Mouse (Mus musculus) liver, embryonic 15.5 days (tissue): ENCODE results near the gene Cd24a. TPM values are rescaled to one million over a fixed set of nuclear protein-coding genes. Genes with fewer than 3 reads are reported as not detected.

Source experiments
- ATAC-seq: fragments of 200-750 bp; cut with Nextera tagmentation; 2 replicates; pipeline ENCODE4 v1.8.0; 2017; ENCODE audit warnings: moderate number of reproducible peaks, mild to moderate bottlenecking, moderate library complexity; ENCODE audit not compliant: insufficient read depth
- H3K27ac ChIP-seq: fragments of 300-500 bp; sonication (generic); replicated peaks from 2 replicates; pipeline ENCODE4 v1.5.1; 2015; ENCODE audit warnings: mild to moderate bottlenecking, inconsistent platforms
- H3K27me3 ChIP-seq: fragments of 300-500 bp; sonication (generic); 2 replicates; pipeline ENCODE4 v1.6.1; 2015; ENCODE audit warnings: mild to moderate bottlenecking, inconsistent platforms
- H3K36me3 ChIP-seq: fragments of 300-500 bp; sonication (generic); replicated peaks from 2 replicates; pipeline ENCODE4 v1.6.1; 2015; ENCODE audit warnings: moderate library complexity, mild to moderate bottlenecking, inconsistent platforms
- H3K4me1 ChIP-seq: fragments of 300-500 bp; sonication (generic); replicated peaks from 2 replicates; pipeline ENCODE4 v1.6.1; 2015; ENCODE audit warnings: inconsistent platforms
- H3K4me2 ChIP-seq: fragments of 300-500 bp; sonication (generic); 2 replicates; pipeline ENCODE4 v1.6.1; 2015; ENCODE audit warnings: moderate library complexity, mild to moderate bottlenecking, inconsistent platforms
- H3K4me3 ChIP-seq: fragments of 300-500 bp; sonication (generic); replicated peaks from 2 replicates; pipeline ENCODE4 v1.5.1; 2015; ENCODE audit warnings: mild to moderate bottlenecking, inconsistent platforms
- H3K9ac ChIP-seq: fragments of 300-500 bp; sonication (generic); 2 replicates; pipeline ENCODE4 v1.6.1; 2015; ENCODE audit warnings: moderate library complexity, mild to moderate bottlenecking, inconsistent platforms
- H3K9me3 ChIP-seq: fragments of 300-500 bp; sonication (generic); replicated peaks from 2 replicates; pipeline ENCODE4 v1.6.1; 2016; ENCODE audit warnings: inconsistent platforms
- WGBS: fragments of 180-500 bp; shearing (Covaris S2); methylation state at CpG from one replicate; pipeline ENCODE4 v1.1.7; 2015; ENCODE audit warnings: mixed read lengths; ENCODE audit not compliant: insufficient replicate concordance; 5-methylcytosine and 5-hydroxymethylcytosine counted together
- polyA plus RNA-seq: library from polyadenylated mRNA; unstranded; fragments of >200 nt; fragmentation: Nextera tagmentation; extraction: Ambion mirVana; gene quantifications from 2 replicates; pipeline ENCODE4 v1.2.1, GENCODE M21; 2015

Cd24a gene
- polyA plus RNA-seq, 1 experiment from 2014 or later, result 960 TPM

- WGBS, result 19% methylated on average over 3 of the region's 3 CpGs
- peaks cover 61% of the 10 kb centered on the region for H3K36me3 ChIP-seq
- peaks cover 54% of the 10 kb centered on the region for H3K4me1 ChIP-seq
- peak overlapping the region; percentile 97 for H3K9ac ChIP-seq
- peak overlapping the region; percentile 82 for H3K4me3 ChIP-seq
- no peak for ATAC-seq
- peak overlapping the region; percentile 99 for H3K27ac ChIP-seq
- no peaks in the 10 kb centered on the region for H3K9me3 ChIP-seq
- H3K4me2 ChIP-seq, result peak overlapping the region; percentile 62
- peaks cover 6% of the 10 kb centered on the region; the same call in 1 of the 2 replicates for H3K27me3 ChIP-seq
These were observed 3.2 kb downstream of the Cd24a start for GRCm38 (mm10) chr10:43581260-43581659.

GRCm38 (mm10) chr10:43584538-43584937, 6.5 kb downstream of the Cd24a start:
- no peak overlapping the region for H3K4me3 ChIP-seq
- no peak for ATAC-seq
- peaks cover 2% of the 10 kb centered on the region; the same call in 1 of the 2 replicates for H3K27me3 ChIP-seq
- H3K4me2 ChIP-seq, result no peak overlapping the region
- no peaks in the 10 kb centered on the region for H3K9me3 ChIP-seq
- WGBS, result 88% methylated on average over 4 of the region's 4 CpGs
- peaks cover 58% of the 10 kb centered on the region for H3K4me1 ChIP-seq
- H3K9ac ChIP-seq, result no peak overlapping the region
- peak overlapping the region; percentile 79 for H3K27ac ChIP-seq
- H3K36me3 ChIP-seq, result peaks cover 61% of the 10 kb centered on the region

- 33% methylated on average over 8 of the region's 8 CpGs for WGBS
- Histone ChIP-seq H3K27me3 (no peaks in the 10 kb centered on the region), H3K27ac (peak overlapping the region; percentile 79), H3K9me3 (no peaks in the 10 kb centered on the region), H3K9ac (no peak overlapping the region; the same call in 1 of the 2 replicates), H3K4me3 (no peak overlapping the region), H3K36me3 (peaks cover 23% of the 10 kb centered on the region), H3K4me2 (0 out of 2 replicates have a peak overlapping the region, but pooled peaks have one; percentile 3), H3K4me1 (peaks cover 77% of the 10 kb centered on the region)
- ATAC-seq, result no peak
These were observed 10.5 kb downstream of the Cd24a start for GRCm38 (mm10) chr10:43588470-43589177.

GRCm38 (mm10) chr10:43591477-43591876, 13.4 kb downstream of the Cd24a start:
- Histone ChIP-seq H3K36me3 (no peaks in the 10 kb centered on the region; the same call in 1 of the 2 replicates), H3K27me3 (no peaks in the 10 kb centered on the region), H3K4me1 (peaks cover 93% of the 10 kb centered on the region), H3K4me3 (no peak overlapping the region), H3K27ac (peak overlapping the region; percentile 94), H3K9me3 (no peaks in the 10 kb centered on the region), H3K9ac (no peak overlapping the region), H3K4me2 (0 out of 2 replicates have a peak overlapping the region, but pooled peaks have one; percentile 4)
- 48% methylated on average over 10 of the region's 10 CpGs for WGBS
- no peak for ATAC-seq

- Histone ChIP-seq H3K4me3 (peak overlapping the region; percentile 61), H3K4me2 (peak overlapping the region; percentile 63), H3K9ac (peak overlapping the region; percentile 61), H3K4me1 (peaks cover 94% of the 10 kb centered on the region), H3K27me3 (no peaks in the 10 kb centered on the region), H3K27ac (peak overlapping the region; percentile 94), H3K9me3 (no peaks in the 10 kb centered on the region), H3K36me3 (no peaks in the 10 kb centered on the region)
- WGBS, result 37% methylated on average over 5 of the region's 5 CpGs
- ATAC-seq, result peak; percentile 88
These were observed 15.1 kb downstream of the Cd24a start for GRCm38 (mm10) chr10:43593182-43593581.

GRCm38 (mm10) chr10:43594187-43594586, 16.1 kb downstream of the Cd24a start:
- Histone ChIP-seq H3K9me3 (no peaks in the 10 kb centered on the region), H3K4me1 (peaks cover 94% of the 10 kb centered on the region), H3K4me3 (peak overlapping the region; percentile 61), H3K9ac (peak overlapping the region; percentile 61), H3K27ac (peak overlapping the region; percentile 94), H3K27me3 (no peaks in the 10 kb centered on the region), H3K4me2 (peak overlapping the region; percentile 63), H3K36me3 (0 out of 2 replicates have a peak, but pooled peaks cover 5% of the 10 kb centered on the region)
- WGBS, result 14% methylated on average over 2 of the region's 2 CpGs
- no peak for ATAC-seq

- H3K9ac ChIP-seq, result peak overlapping the region; percentile 51
These were observed 16.8 kb downstream of the Cd24a start for GRCm38 (mm10) chr10:43594894-43595293.

GRCm38 (mm10) chr10:43598067-43598726, 20.1 kb downstream of the Cd24a start:
- ATAC-seq, result peak; percentile 84
- H3K4me2 ChIP-seq, result peak overlapping the region; percentile 59
- H3K9ac ChIP-seq, result peak overlapping the region; percentile 39
- H3K27ac ChIP-seq, result peak overlapping the region; percentile 80
- H3K9me3 ChIP-seq, result no peaks in the 10 kb centered on the region
- peaks cover 27% of the 10 kb centered on the region for H3K36me3 ChIP-seq
- H3K27me3 ChIP-seq, result no peaks in the 10 kb centered on the region
- WGBS, result 50% methylated on average over 2 of the region's 2 CpGs
- H3K4me3 ChIP-seq, result peak overlapping the region; percentile 24
- H3K4me1 ChIP-seq, result peaks cover 86% of the 10 kb centered on the region

More at GRCm38 (mm10) chr10:43594894-43595293, 16.8 kb downstream of the Cd24a start:
- WGBS, result 26% methylated on average over 3 of the region's 3 CpGs
- Histone ChIP-seq H3K27ac (peak overlapping the region; percentile 94), H3K4me3 (peak overlapping the region; percentile 61), H3K36me3 (peaks cover 11% of the 10 kb centered on the region), H3K9me3 (no peaks in the 10 kb centered on the region), H3K4me2 (peak overlapping the region; percentile 63), H3K4me1 (peaks cover 94% of the 10 kb centered on the region), H3K27me3 (no peaks in the 10 kb centered on the region)
- ATAC-seq, result peak; percentile 60

- ATAC-seq, result no peak
- peaks cover 80% of the 10 kb centered on the region for H3K4me1 ChIP-seq
- WGBS, result 77% methylated on average over 1 of the region's 1 CpGs
- H3K27me3 ChIP-seq, result no peaks in the 10 kb centered on the region
- H3K27ac ChIP-seq, result 0 out of 2 replicates have a peak overlapping the region, but pooled peaks have one; percentile 38
- no peak overlapping the region for H3K4me2 ChIP-seq
- peaks cover 51% of the 10 kb centered on the region for H3K36me3 ChIP-seq
- H3K9ac ChIP-seq, result no peak overlapping the region
- H3K9me3 ChIP-seq, result no peaks in the 10 kb centered on the region
- H3K4me3 ChIP-seq, result no peak overlapping the region
These were observed 23.0 kb downstream of the Cd24a start for GRCm38 (mm10) chr10:43601039-43601438.

GRCm38 (mm10) chr10:43601511-43602396, 23.7 kb downstream of the Cd24a start:
- Histone ChIP-seq H3K27ac (peak overlapping the region; percentile 38; the same call in 1 of the 2 replicates), H3K4me1 (peaks cover 80% of the 10 kb centered on the region), H3K27me3 (no peaks in the 10 kb centered on the region), H3K4me3 (no peak overlapping the region), H3K9ac (no peak overlapping the region), H3K4me2 (no peak overlapping the region), H3K9me3 (no peaks in the 10 kb centered on the region), H3K36me3 (peaks cover 59% of the 10 kb centered on the region)
- no peak for ATAC-seq
- 50% methylated on average over 14 of the region's 14 CpGs for WGBS
